Mouse (Mus musculus): ENCODE data around the gene 4921517D22Rik.

GRCm38 (mm10) chr13:59731652-59732051 lies 37.7 kb upstream of the 4921517D22Rik start, which contains the start of gene Spata31d1d:
- TF ChIP-seq CTCF (IDR thresholded peaks at IDR 0.05; ENCODE audit: low read depth, low read length) (no peak), POLR2A (IDR thresholded peaks at IDR 0.05; ENCODE audit: extremely low read depth, insufficient read depth, low read length) (no peak)

All from liver, adult 2 months (tissue).